Mouse (Mus musculus) bone marrow macrophage, adult 2 months (primary cell): ENCODE measurements at regions not wholly inside any gene's neighbourhood (a gene's known extent, or its start where the extent isn't known, plus 50 kb on each side); places are given as distances from the start of the nearest gene placed in this dataset.

Experiments used
- CTCF ChIP-seq: IDR thresholded peaks from 2 replicates; pipeline ENCODE4 v1.5.1; 2012; ENCODE audit warnings: low read depth, mild to moderate bottlenecking, low read length, moderate library complexity
- POLR2A ChIP-seq: IDR thresholded peaks from 2 replicates; pipeline ENCODE4 v1.6.1; 2012; ENCODE audit warnings: mild to moderate bottlenecking, low read depth, low read length, borderline replicate concordance

DNA sequence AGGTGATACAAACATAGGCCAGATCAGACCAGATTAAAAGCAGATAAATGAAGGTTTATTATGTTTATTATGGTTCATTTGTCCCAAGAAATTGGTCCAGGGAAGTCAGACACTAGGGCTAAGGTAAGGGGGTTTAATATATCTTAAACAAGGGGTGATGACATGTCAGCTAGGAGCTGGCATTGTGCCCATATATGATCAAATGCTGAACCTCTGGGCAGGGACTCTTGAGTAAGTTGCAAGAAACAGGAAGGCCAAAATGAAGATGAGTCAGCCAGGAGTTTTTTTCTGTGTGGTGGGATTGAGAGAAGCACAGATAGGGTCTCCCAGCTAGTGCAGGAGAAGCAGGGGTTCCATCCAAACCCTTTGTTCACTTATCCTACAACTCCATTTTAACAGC is 219.4 kb upstream of the Gm5148 start:
- TF ChIP-seq CTCF (no peak), POLR2A (no peak)
